Mouse (Mus musculus): ENCODE measurements around the gene Pafah1b1. TPM values are rescaled to one million over a fixed set of nuclear protein-coding genes. Genes with fewer than 3 reads are reported as not detected.

The Pafah1b1 gene
- total RNA-seq, 2 experiments from 2014 or later, result 201 to 204 TPM

DNA sequence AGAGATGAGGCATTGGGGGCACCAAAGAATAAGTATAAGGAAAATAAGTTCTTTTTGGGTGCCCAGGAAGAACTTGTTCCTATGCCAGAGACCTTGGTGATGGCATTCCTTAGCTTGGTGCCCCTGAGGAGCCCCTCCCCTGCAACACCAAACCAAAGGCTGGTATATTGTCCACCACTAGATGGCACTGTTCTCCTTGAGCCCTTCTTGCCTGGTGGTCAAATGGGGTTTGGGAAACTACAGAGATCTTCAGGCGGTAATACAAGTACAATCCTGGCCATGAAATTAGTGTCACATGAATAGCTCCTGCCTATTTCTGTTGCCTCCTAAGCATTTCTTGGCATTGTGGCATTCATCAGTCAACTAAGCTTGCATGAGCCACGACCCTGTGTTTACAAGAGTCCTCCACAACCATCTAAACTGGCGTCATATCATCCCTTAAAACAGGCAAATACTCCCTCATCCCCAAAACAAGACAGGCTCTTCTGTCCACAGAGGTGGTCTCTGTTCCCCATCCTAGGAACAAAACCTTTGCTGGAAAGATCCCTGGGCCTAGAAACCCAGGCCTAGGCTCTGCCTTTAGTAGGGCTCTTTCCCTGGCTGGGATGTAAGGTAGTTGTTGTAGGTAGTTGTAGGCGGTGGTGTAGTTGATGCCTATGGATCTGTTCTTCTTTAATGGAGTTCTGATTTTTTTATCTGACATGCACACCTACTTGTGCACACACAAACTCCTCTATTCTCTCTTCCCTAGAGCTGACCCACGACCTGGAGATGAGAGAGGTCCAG lies 89.8 kb downstream of the Pafah1b1 start:
- DNase-seq, result peak; percentile 66 to 67
- intact Hi-C loops (cut with DNase I), result loop anchor here (1.0 to 2.0 kb wide), 3 partner anchors 134 to 213 kb away; no protein-coding TSS in a partner anchor

DNA sequence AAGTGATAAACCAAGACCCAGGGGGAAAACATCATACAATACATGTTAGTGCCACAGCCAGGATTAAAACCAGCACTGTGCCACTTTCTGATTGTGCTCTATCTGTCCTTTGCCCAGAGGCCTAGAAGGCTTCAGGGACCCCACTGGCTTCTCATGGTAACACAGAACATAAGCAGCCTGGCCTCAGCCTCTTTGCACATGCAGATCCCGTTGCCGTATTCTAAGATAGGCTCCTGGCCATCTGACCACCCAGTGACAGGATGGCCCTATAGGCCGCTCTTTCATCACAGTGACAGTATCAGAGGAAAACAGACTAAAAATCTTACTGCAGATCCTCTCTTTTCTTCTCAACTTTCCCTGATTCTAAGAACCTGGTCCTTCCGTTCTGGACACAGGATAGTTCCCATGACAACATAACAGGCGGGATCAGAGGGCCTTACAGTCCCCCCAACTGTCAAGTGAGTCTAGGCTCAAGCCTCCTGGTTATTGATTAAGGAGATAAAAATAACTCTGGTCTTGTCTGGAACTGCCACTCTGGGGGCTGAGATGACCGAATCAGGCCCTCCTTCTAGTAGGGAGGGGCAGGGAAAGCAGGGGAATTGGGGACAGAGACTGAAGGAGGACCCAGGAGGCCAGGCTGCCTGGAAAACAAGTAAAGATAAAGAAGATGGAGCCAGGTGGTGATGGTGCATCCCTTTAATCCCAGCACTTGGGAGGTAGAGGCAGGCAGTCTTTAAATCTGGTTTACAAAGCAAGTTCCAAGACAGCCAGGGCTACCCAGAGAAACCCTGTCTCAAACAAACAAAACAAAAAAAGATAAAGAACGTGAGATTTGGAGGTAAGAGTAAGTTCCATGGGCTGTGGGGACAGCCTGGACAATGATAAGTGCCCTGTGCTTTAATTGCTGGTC lies 92.3 kb downstream of the Pafah1b1 start:
- no peak for DNase-seq
- intact Hi-C loops (cut with DNase I), result no loop called here

DNA sequence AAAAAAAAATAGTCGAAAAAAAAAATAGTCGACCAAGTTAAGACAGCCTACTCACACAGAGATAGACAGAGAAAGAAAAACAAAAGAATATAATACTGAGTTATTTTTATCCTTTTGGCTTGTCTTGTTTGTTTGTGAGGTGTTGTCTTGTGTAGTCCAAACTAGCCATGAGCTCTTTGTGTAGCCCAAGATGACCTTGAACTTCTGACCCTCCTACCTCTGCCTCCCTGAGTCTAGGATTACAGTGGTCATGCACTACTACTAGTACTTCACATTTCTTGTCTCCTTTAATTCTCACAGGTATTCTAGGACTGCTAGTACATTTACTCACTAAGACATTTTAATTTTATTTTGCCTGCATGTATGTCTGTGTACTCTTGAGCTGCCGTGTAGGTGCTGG lies 97.0 kb downstream of the Pafah1b1 start:
- intact Hi-C loops (cut with DNase I), result no loop called here
- DNase-seq, result no peak

DNA sequence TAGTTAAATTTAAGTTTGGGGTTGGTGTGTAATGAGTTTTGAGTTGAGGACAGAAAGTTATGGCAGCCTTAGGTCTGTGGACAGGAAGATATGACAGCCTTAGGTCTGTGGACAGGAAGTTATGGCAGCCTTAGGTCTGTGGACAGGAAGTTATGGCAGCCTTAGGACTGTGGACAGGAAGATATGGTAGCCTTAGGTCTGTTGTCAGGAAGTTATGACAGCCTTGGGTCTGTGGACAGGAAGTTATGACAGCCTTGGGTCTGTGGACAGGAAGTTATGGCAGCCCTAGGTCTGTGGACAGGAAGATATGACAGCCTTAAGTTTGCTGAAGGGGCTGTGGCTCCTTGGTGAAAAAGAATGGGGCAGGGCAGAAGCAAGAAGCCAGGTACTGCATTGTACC lies 99.1 kb downstream of the Pafah1b1 start:
- intact Hi-C loops (cut with DNase I), result no loop called here
- DNase-seq, result no peak

Other genes with a start within 250 kb of the Pafah1b1 start
- gene Rap1gap2, start 113.8 kb downstream of the Pafah1b1 start, total RNA-seq (2021), result 10 to 100 TPM; 74.1 to 86.6 TPM
- under 1 TPM; 0.33 to 0.36 TPM for gene Ccdc92b, start 105.1 kb downstream of the Pafah1b1 start, total RNA-seq (2021)
- 100 to 1,000 TPM; 221 to 229 TPM for gene Cluh, start 75.2 kb downstream of the Pafah1b1 start, total RNA-seq (2021)
- 10 to 100 TPM; 13.0 to 13.8 TPM for gene Mettl16, start 46.2 kb upstream of the Pafah1b1 start, total RNA-seq (2021)
- 10 to 100 TPM; 11.4 to 11.9 TPM for gene Mnt, start 106.2 kb upstream of the Pafah1b1 start, total RNA-seq (2021)
- gene Sgsm2, start 172.4 kb upstream of the Pafah1b1 start, total RNA-seq (2021), result 1 to 10 TPM; 6.1 to 6.2 TPM
- 10 to 100 TPM; 19.7 to 20.2 TPM for gene Tsr1, start 173.4 kb upstream of the Pafah1b1 start, total RNA-seq (2021)
- gene Smg6, start 201.2 kb upstream of the Pafah1b1 start, total RNA-seq (2021), result 10 to 100 TPM; 18.2 to 21.0 TPM
- 10 to 100 TPM; 27.1 to 28.6 TPM for gene Srr, start 201.3 kb upstream of the Pafah1b1 start, total RNA-seq (2021)

Data from heart, postnatal 36 days (tissue).